15 mouse cellular contexts compared by ENCODE assay signal in genomic region chr10:98332682-98333081, GRCm38 (mm10).
DNase-seq lines count a peak whose midpoint lies in the region; ATAC-seq and TF ChIP-seq lines count a peak whose summit lies in the region.
"Had no signal": no experiment of that assay in that cellular context is flagged by ENCODE, and none has a peak within 500 bp of the region (broad histone marks: within the 10 kb centered on the region; RNA-seq: fewer than 3 reads in every experiment).

No protein-coding gene starts in this region.

- no peak for ATAC-seq in heart, embryonic 12.5 days (ENCODE audit: insufficient number of reproducible peaks, low FRiP score)
- no peak for ATAC-seq in liver, embryonic 11.5 days (replicated peaks; ENCODE audit: low FRiP score)
- ATAC-seq: midbrain, embryonic 15.5 days had no signal

- no peak overlapping the region for H3K4me3 ChIP-seq in embryonic fibroblast, embryonic 13.5 days (ENCODE audit: insufficient read depth, low read length)
- no peak overlapping the region for H3K4me3 ChIP-seq in heart, embryonic 10.5 days
- no peak overlapping the region for H3K4me3 ChIP-seq in heart, embryonic 12.5 days
- H3K4me3 ChIP-seq in liver, embryonic 11.5 days (ENCODE audit: low read depth, low read length), result no peak overlapping the region
- H3K4me3 ChIP-seq: embryonic facial prominence, embryonic 13.5 days; left cerebral cortex, adult 2 months; midbrain, embryonic 15.5 days; neural tube, embryonic 12.5 days had no signal

- no peaks in the 10 kb centered on the region for H3K36me3 ChIP-seq in heart, embryonic 10.5 days
- no peaks in the 10 kb centered on the region for H3K36me3 ChIP-seq in heart, embryonic 12.5 days
- H3K36me3 ChIP-seq in liver, embryonic 11.5 days (ENCODE audit: control insufficient read depth, insufficient read depth, low read length), result no peaks in the 10 kb centered on the region
- H3K36me3 ChIP-seq: embryonic facial prominence, embryonic 13.5 days; midbrain, embryonic 15.5 days; neural tube, embryonic 12.5 days had no signal

- TF ChIP-seq POLR2A in embryonic fibroblast, embryonic 13.5 days (IDR thresholded peaks at IDR 0.05; ENCODE audit: low read depth, low read length), result no peak

- H3K4me1 ChIP-seq in embryonic fibroblast, embryonic 13.5 days (ENCODE audit: control insufficient read depth, insufficient read depth, low read length), result peaks cover 6% of the 10 kb centered on the region
- no peaks in the 10 kb centered on the region for H3K4me1 ChIP-seq in heart, embryonic 10.5 days
- H3K4me1 ChIP-seq in heart, embryonic 12.5 days (replicated peaks), result 0 out of 2 replicates have a peak, but pooled peaks cover 4% of the 10 kb centered on the region
- H3K4me1 ChIP-seq in liver, embryonic 11.5 days (replicated peaks; ENCODE audit: control insufficient read depth, insufficient read depth, low read length), result no peaks in the 10 kb centered on the region
- H3K4me1 ChIP-seq: embryonic facial prominence, embryonic 13.5 days; midbrain, embryonic 15.5 days; neural tube, embryonic 12.5 days had no signal

- DNase-seq in urinary bladder, postnatal 14 days (ENCODE audit: low spot score), result peak; percentile 7
- no peak for DNase-seq in urinary bladder, adult 2 months (ENCODE audit: low spot score)
- DNase-seq in cerebellum, adult 11-12 months, result peak; percentile 21
- DNase-seq in heart, embryonic 10.5 days (ENCODE audit: low spot score), result no peak
- DNase-seq in liver, embryonic 11.5 days (ENCODE audit: low spot score), result no peak
- DNase-seq: kidney, adult 2 months; lung, adult 2 months had no signal

- no peaks in the 10 kb centered on the region for H3K27me3 ChIP-seq in heart, embryonic 10.5 days (ENCODE audit: insufficient read depth, poor library complexity, severe bottlenecking)
- H3K27me3 ChIP-seq in heart, embryonic 12.5 days (replicated peaks), result no peaks in the 10 kb centered on the region
- no peaks in the 10 kb centered on the region for H3K27me3 ChIP-seq in liver, embryonic 11.5 days (replicated peaks; ENCODE audit: control insufficient read depth, insufficient read depth, low read length)
- H3K27me3 ChIP-seq: CH12.LX; embryonic facial prominence, embryonic 13.5 days; midbrain, embryonic 15.5 days; neural tube, embryonic 12.5 days had no signal

- H3K9ac ChIP-seq in heart, embryonic 12.5 days, result no peak overlapping the region
- H3K9ac ChIP-seq in liver, embryonic 11.5 days (ENCODE audit: low read depth, low read length), result no peak overlapping the region
- H3K9ac ChIP-seq: embryonic facial prominence, embryonic 13.5 days; hindbrain, embryonic 14.5 days; midbrain, embryonic 15.5 days; neural tube, embryonic 12.5 days had no signal

- WGBS in heart, embryonic 10.5 days, result 65% methylated on average over 4 of the region's 4 CpGs
- 53% methylated on average over 4 of the region's 4 CpGs for WGBS in heart, embryonic 12.5 days
- 72% methylated on average over 4 of the region's 4 CpGs for WGBS in liver, embryonic 11.5 days

- peak overlapping the region; percentile 63 for H3K27ac ChIP-seq in embryonic fibroblast, embryonic 13.5 days (ENCODE audit: insufficient read depth, low read length)
- H3K27ac ChIP-seq in heart, embryonic 10.5 days, result no peak overlapping the region
- H3K27ac ChIP-seq in heart, embryonic 12.5 days (ENCODE audit: poor library complexity, severe bottlenecking), result no peak overlapping the region
- H3K27ac ChIP-seq in liver, embryonic 11.5 days (ENCODE audit: low read depth, low read length), result no peak overlapping the region
- H3K27ac ChIP-seq: embryonic facial prominence, embryonic 13.5 days; hindbrain, embryonic 14.5 days; left cerebral cortex, adult 2 months; midbrain, embryonic 15.5 days; neural tube, embryonic 12.5 days had no signal

- H3K4me2 ChIP-seq in heart, embryonic 12.5 days, result no peak overlapping the region
- H3K4me2 ChIP-seq in liver, embryonic 11.5 days, result no peak overlapping the region
- H3K4me2 ChIP-seq: embryonic facial prominence, embryonic 13.5 days; hindbrain, embryonic 14.5 days; midbrain, embryonic 15.5 days; neural tube, embryonic 12.5 days had no signal

- TF ChIP-seq CTCF in embryonic fibroblast, embryonic 13.5 days (IDR thresholded peaks at IDR 0.05; ENCODE audit: borderline replicate concordance, insufficient read depth, low read length), result no peak

- no peaks in the 10 kb centered on the region for H3K9me3 ChIP-seq in heart, embryonic 10.5 days
- H3K9me3 ChIP-seq in heart, embryonic 12.5 days (replicated peaks), result no peaks in the 10 kb centered on the region
- no peaks in the 10 kb centered on the region for H3K9me3 ChIP-seq in liver, embryonic 11.5 days (ENCODE audit: control insufficient read depth, low read length)
- H3K9me3 ChIP-seq: embryonic facial prominence, embryonic 13.5 days; midbrain, embryonic 15.5 days; neural tube, embryonic 12.5 days had no signal

Comparison
In these comparisons a context has a peak if more than half of its experiments do, and no peak if none do; other contexts are left out.
1. DNase-seq: peak in urinary bladder, postnatal 14 days (single experiment) and cerebellum, adult 11-12 months (single experiment); none in urinary bladder, adult 2 months (single experiment), heart, embryonic 10.5 days (single experiment) and liver, embryonic 11.5 days (single experiment).